Mouse (Mus musculus) megakaryocyte, embryonic 14.5 days (primary cell): ENCODE measurements around the gene D1Ertd622e.

Experiments used
- FLI1 ChIP-seq: IDR thresholded peaks from 2 replicates; pipeline ENCODE4 v1.6.1; 2012; ENCODE audit warnings: low read length, inconsistent platforms, mixed read lengths
- GATA1 ChIP-seq: IDR thresholded peaks from 3 replicates; pipeline ENCODE4 v1.6.1; 2012; ENCODE audit warnings: mixed read lengths, low read length, inconsistent platforms, borderline replicate concordance

DNA sequence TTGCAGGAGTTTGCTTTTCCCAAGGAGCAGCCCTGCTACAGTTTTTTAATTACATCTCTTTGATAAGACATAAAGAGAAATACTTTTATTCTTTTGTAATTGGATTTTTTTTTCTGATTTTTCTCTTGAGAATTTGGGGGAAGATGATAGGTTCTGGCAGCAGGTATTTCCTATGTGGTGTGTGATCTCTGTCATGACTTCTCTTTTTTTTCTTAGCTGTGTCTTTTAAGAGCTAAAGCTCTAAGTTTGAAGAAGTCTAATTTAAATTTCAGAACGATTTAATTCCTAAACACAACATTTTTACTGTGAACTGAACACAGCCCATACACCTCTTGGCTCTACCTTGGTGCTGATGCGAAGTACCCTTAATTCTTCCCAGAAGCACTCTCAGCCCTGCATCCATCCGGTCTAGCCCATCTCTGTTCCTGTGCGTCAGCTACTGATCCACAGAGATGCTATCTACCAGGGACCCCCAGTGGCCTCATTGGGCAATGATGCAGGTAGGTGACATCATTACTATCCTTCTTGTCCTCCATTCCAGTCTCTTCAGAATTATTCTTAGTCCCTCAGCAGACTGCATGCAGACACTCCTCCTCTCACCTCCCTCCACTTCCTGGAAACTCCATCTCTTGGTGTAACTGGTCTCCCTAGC is 14.8 kb upstream of the D1Ertd622e start:
- TF ChIP-seq GATA1 (no peak), FLI1 (no peak)
